Mouse (Mus musculus) liver, embryonic 11.5 days (tissue): ENCODE data around the gene Upk1b. TPM values are rescaled to one million over a fixed set of nuclear protein-coding genes. Genes with fewer than 3 reads are reported as not detected.
"Not testable (repeated sequence)": the region's sequence is repeated elsewhere in the genome, so short reads cannot be mapped to it uniquely, and the experiment has no call there.

Experiments used
- ATAC-seq: fragments of 200-750 bp; cut with Nextera tagmentation; replicated peaks from 2 replicates; pipeline ENCODE4 v1.8.0; 2017; ENCODE audit warnings: moderate number of reproducible peaks, mild to moderate bottlenecking, moderate TSS enrichment, moderate library complexity; ENCODE audit not compliant: low FRiP score
- DNase-seq: peaks from one replicate; pipeline ENCODE4 v3.0.0-alpha.2; 2017; ENCODE audit warnings: low spot score
- H3K27ac ChIP-seq: fragments of 300-500 bp; sonication (generic); 2 replicates; pipeline ENCODE4 v1.5.1; 2014; ENCODE audit warnings: mild to moderate bottlenecking, low read depth, low read length, control low read depth
- H3K27me3 ChIP-seq: fragments of 300-500 bp; sonication (generic); replicated peaks from 2 replicates; pipeline ENCODE4 v1.6.1; 2014; ENCODE audit warnings: low read length, mixed read lengths; ENCODE audit not compliant: control insufficient read depth, insufficient read depth
- H3K36me3 ChIP-seq: fragments of 300-500 bp; sonication (generic); 2 replicates; pipeline ENCODE4 v1.6.1; 2014; ENCODE audit warnings: mild to moderate bottlenecking, low read length, moderate library complexity, mixed read lengths; ENCODE audit not compliant: control insufficient read depth, insufficient read depth
- H3K4me1 ChIP-seq: fragments of 300-500 bp; sonication (generic); replicated peaks from 2 replicates; pipeline ENCODE4 v1.6.1; 2014; ENCODE audit warnings: low read length, mixed read lengths; ENCODE audit not compliant: control insufficient read depth, insufficient read depth
- H3K4me2 ChIP-seq: fragments of 300-500 bp; sonication (generic); 2 replicates; pipeline ENCODE4 v1.6.1; 2014; ENCODE audit warnings: mild to moderate bottlenecking, control low read depth, moderate library complexity
- H3K4me3 ChIP-seq: fragments of 300-500 bp; sonication (generic); 2 replicates; pipeline ENCODE4 v1.5.1; 2014; ENCODE audit warnings: low read depth, low read length, control low read depth
- H3K9ac ChIP-seq: fragments of 300-500 bp; sonication (generic); 2 replicates; pipeline ENCODE4 v1.6.1; 2014; ENCODE audit warnings: low read depth, low read length, control low read depth
- H3K9me3 ChIP-seq: fragments of 300-500 bp; sonication (generic); 2 replicates; pipeline ENCODE4 v1.6.1; 2016; ENCODE audit warnings: low read length, inconsistent platforms, mixed read lengths; ENCODE audit not compliant: control insufficient read depth
- WGBS: fragments of 180-500 bp; shearing (Covaris S2); extraction: QIAGEN DNeasy Blood & Tissue Kit; methylation state at CpG from one replicate; pipeline ENCODE4 v1.1.7; 2014; 5-methylcytosine and 5-hydroxymethylcytosine counted together
- polyA plus RNA-seq: library from polyadenylated mRNA; unstranded; fragments of >200 nt; fragmentation: Nextera tagmentation; extraction: Ambion mirVana; gene quantifications from 2 replicates; pipeline ENCODE4 v1.2.1, GENCODE M21; 2014

The Upk1b gene
- polyA plus RNA-seq, result 5.3 and 6.5 TPM in 2 replicates

- ATAC-seq, result no peak
Measured at GRCm38 (mm10) chr16:38800091-38800490, at the start of gene Upk1b. TSS of gene Upk1b (minus strand) at chr16:38800328.

GRCm38 (mm10) chr16:38828649-38829048 is 28.5 kb upstream of the Upk1b start, which contains the start of gene 4930435E12Rik:
TSS of gene 4930435E12Rik (minus strand) at chr16:38828749.
- Histone ChIP-seq H3K27me3 (no peaks in the 10 kb centered on the region), H3K4me3 (no peak within 1 kb of the TSS), H3K4me2 (no peak within 1 kb of the TSS), H3K9ac (no peak within 1 kb of the TSS), H3K9me3 (no peaks in the 10 kb centered on the region), H3K27ac (no peak within 1 kb of the TSS), H3K36me3 (no peaks in the 10 kb centered on the region), H3K4me1 (no peaks in the 10 kb centered on the region)
- DNase-seq, result no peak
- no peak for ATAC-seq
- WGBS, result 84% methylated on average over 3 of the region's 3 CpGs

More at GRCm38 (mm10) chr16:38800091-38800490, at the start of gene Upk1b:
- peak; percentile 35 for DNase-seq
- Histone ChIP-seq H3K9me3 (no peaks in the 10 kb centered on the region), H3K9ac (no peak within 1 kb of the TSS), H3K4me2 (no peak within 1 kb of the TSS), H3K27ac (no peak within 1 kb of the TSS), H3K4me1 (no peaks in the 10 kb centered on the region), H3K36me3 (no peaks in the 10 kb centered on the region), H3K4me3 (no peak within 1 kb of the TSS), H3K27me3 (no peaks in the 10 kb centered on the region)
- WGBS, result 30% methylated on average over 10 of the region's 10 CpGs

GRCm38 (mm10) chr16:38812521-38812920 is 12.4 kb upstream of the Upk1b start:
- 26% methylated on average over 8 of the region's 8 CpGs for WGBS
- Histone ChIP-seq H3K36me3 (no peaks in the 10 kb centered on the region), H3K4me2 (no peak overlapping the region), H3K27ac (no peak overlapping the region), H3K9me3 (no peaks in the 10 kb centered on the region), H3K4me1 (no peaks in the 10 kb centered on the region), H3K9ac (no peak overlapping the region), H3K27me3 (no peaks in the 10 kb centered on the region), H3K4me3 (no peak overlapping the region)
- no peak for ATAC-seq
- DNase-seq, result peak; percentile 41

GRCm38 (mm10) chr16:38810196-38810595 is 10.1 kb upstream of the Upk1b start:
- Histone ChIP-seq H3K9me3 (no peaks in the 10 kb centered on the region), H3K27ac (no peak overlapping the region), H3K4me1 (no peaks in the 10 kb centered on the region), H3K27me3 (no peaks in the 10 kb centered on the region), H3K9ac (no peak overlapping the region), H3K36me3 (no peaks in the 10 kb centered on the region), H3K4me2 (no peak overlapping the region), H3K4me3 (no peak overlapping the region)
- DNase-seq (no peak), ATAC-seq (no peak)
- 72% methylated on average over 5 of the region's 5 CpGs for WGBS

GRCm38 (mm10) chr16:38807796-38808195 is 7.7 kb upstream of the Upk1b start:
- not testable (repeated sequence) for ATAC-seq, DNase-seq, H3K27ac ChIP-seq, H3K36me3 ChIP-seq, H3K9ac ChIP-seq, H3K27me3 ChIP-seq, H3K4me1 ChIP-seq, H3K9me3 ChIP-seq, H3K4me2 ChIP-seq, H3K4me3 ChIP-seq
- 74% methylated on average over 5 of the region's 5 CpGs for WGBS

- H3K4me3 ChIP-seq, result no peak overlapping the region
- H3K27me3 ChIP-seq, result no peaks in the 10 kb centered on the region
- no peaks in the 10 kb centered on the region for H3K36me3 ChIP-seq
- ATAC-seq, result no peak
- no peak overlapping the region for H3K9ac ChIP-seq
- DNase-seq, result no peak
- WGBS, result 52% methylated on average over 3 of the region's 3 CpGs
- no peak overlapping the region for H3K4me2 ChIP-seq
- no peaks in the 10 kb centered on the region for H3K9me3 ChIP-seq
- no peaks in the 10 kb centered on the region for H3K4me1 ChIP-seq
- H3K27ac ChIP-seq, result no peak overlapping the region
Measured at GRCm38 (mm10) chr16:38798957-38799450, 1.1 kb downstream of the Upk1b start.

- no peak for DNase-seq
- Histone ChIP-seq H3K27ac (no peak overlapping the region), H3K9ac (no peak overlapping the region)
Measured at GRCm38 (mm10) chr16:38793120-38793519, 7.0 kb downstream of the Upk1b start.

GRCm38 (mm10) chr16:38789966-38790365 is 10.2 kb downstream of the Upk1b start:
- WGBS, result 84% methylated on average over 3 of the region's 3 CpGs
- Histone ChIP-seq H3K27me3 (no peaks in the 10 kb centered on the region; the same call in 1 of the 2 replicates), H3K4me1 (no peaks in the 10 kb centered on the region), H3K4me3 (no peak overlapping the region), H3K4me2 (no peak overlapping the region), H3K36me3 (no peaks in the 10 kb centered on the region), H3K9me3 (no peaks in the 10 kb centered on the region), H3K27ac (no peak overlapping the region), H3K9ac (no peak overlapping the region)
- DNase-seq, result no peak
- ATAC-seq, result no peak

More at GRCm38 (mm10) chr16:38793120-38793519, 7.0 kb downstream of the Upk1b start:
- WGBS, result 72% methylated on average over 6 of the region's 6 CpGs
- Histone ChIP-seq H3K4me3 (no peak overlapping the region), H3K9me3 (no peaks in the 10 kb centered on the region), H3K4me1 (no peaks in the 10 kb centered on the region), H3K4me2 (no peak overlapping the region), H3K36me3 (no peaks in the 10 kb centered on the region), H3K27me3 (no peaks in the 10 kb centered on the region)
- no peak for ATAC-seq

- no peak for ATAC-seq
- Histone ChIP-seq H3K9me3 (no peaks in the 10 kb centered on the region), H3K4me1 (no peaks in the 10 kb centered on the region), H3K9ac (no peak overlapping the region), H3K27me3 (no peaks in the 10 kb centered on the region; the same call in 1 of the 2 replicates), H3K27ac (no peak overlapping the region), H3K4me3 (no peak overlapping the region), H3K4me2 (no peak overlapping the region), H3K36me3 (no peaks in the 10 kb centered on the region)
- WGBS, result 62% methylated on average over 2 of the region's 2 CpGs
- DNase-seq, result no peak
Measured at GRCm38 (mm10) chr16:38789016-38789415, 11.1 kb downstream of the Upk1b start.
